Mouse (Mus musculus): Measurements from ENCODE around the gene Gckr. TPM values are rescaled to one million over a fixed set of nuclear protein-coding genes. Genes with fewer than 3 reads are reported as not detected.
A peak's percentile ranks its signal among the peaks of the same experiment; 100 is the strongest.
"Not testable (repeated sequence)": the region's sequence is repeated elsewhere in the genome, so short reads cannot be mapped to it uniquely, and the experiment has no call there.

The Gckr gene
- polyA plus RNA-seq, 1 experiment from 2014 or later: not detected

- no peaks in the 10 kb centered on the region for H3K9me3 ChIP-seq (replicated peaks; ENCODE audit: low read length)
- H3K4me3 ChIP-seq (replicated peaks; ENCODE audit: low read depth, low read length): no peak overlapping the region
- no peaks in the 10 kb centered on the region for H3K27me3 ChIP-seq (ENCODE audit: insufficient read depth, low read length)
- ATAC-seq (replicated peaks; ENCODE audit: low FRiP score, low read depth) (no peak), DNase-seq (ENCODE audit: low spot score) (no peak)
- no peak overlapping the region for H3K27ac ChIP-seq
- no peak for TF ChIP-seq CTCF (IDR thresholded peaks at IDR 0.05; ENCODE audit: low read depth)
- no peaks in the 10 kb centered on the region for H3K36me3 ChIP-seq (ENCODE audit: insufficient read depth, low read length)
- no peaks in the 10 kb centered on the region for H3K4me1 ChIP-seq (replicated peaks; ENCODE audit: insufficient read depth, low read length)
- no peak overlapping the region for H3K4me2 ChIP-seq (ENCODE audit: low read length)
- no peak overlapping the region for H3K9ac ChIP-seq (ENCODE audit: low read depth, low read length)
- WGBS: 86% methylated on average over 6 of the region's 6 CpGs
These were observed 5.8 kb downstream of the Gckr start for GRCm38 (mm10) chr5:31303093-31303492.

DNA sequence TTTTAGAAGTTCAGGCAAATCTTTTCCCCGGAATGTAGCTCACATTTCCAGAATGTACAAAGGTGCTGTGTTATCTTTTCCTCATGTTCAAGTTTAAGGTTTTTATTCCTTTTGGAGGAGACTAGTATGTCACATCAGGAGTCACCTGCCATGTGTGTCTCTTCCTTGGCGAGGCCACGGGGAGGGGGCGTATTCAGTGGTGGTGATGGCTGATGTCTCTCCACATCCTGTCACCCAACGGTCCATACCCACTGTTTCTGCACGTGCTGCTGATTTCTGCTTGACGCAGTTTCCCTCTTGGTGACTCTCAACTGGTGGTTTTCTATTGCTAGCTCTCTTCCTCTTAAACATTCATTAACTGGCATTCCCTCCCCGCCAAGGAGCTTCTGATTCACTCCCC is 15.6 kb downstream of the Gckr start:
- ATAC-seq (replicated peaks; ENCODE audit: low FRiP score, low read depth) (no peak), DNase-seq (ENCODE audit: low spot score) (no peak)
- Histone ChIP-seq H3K9ac (ENCODE audit: low read depth, low read length) (no peak overlapping the region), H3K4me3 (replicated peaks; ENCODE audit: low read depth, low read length) (no peak overlapping the region), H3K4me2 (ENCODE audit: low read length) (no peak overlapping the region), H3K9me3 (replicated peaks; ENCODE audit: low read length) (no peaks in the 10 kb centered on the region), H3K27me3 (ENCODE audit: insufficient read depth, low read length) (no peaks in the 10 kb centered on the region), H3K36me3 (ENCODE audit: insufficient read depth, low read length) (no peaks in the 10 kb centered on the region), H3K4me1 (replicated peaks; ENCODE audit: insufficient read depth, low read length) (no peaks in the 10 kb centered on the region), H3K27ac (no peak overlapping the region)
- 84% methylated on average over 8 of the region's 8 CpGs for WGBS
- no peak for TF ChIP-seq CTCF (IDR thresholded peaks at IDR 0.05; ENCODE audit: low read depth)

GRCm38 (mm10) chr5:31322776-31323175 is 25.5 kb downstream of the Gckr start:
- 59% methylated on average over 3 of the region's 3 CpGs for WGBS
- no peak for TF ChIP-seq CTCF (IDR thresholded peaks at IDR 0.05; ENCODE audit: low read depth)

GRCm38 (mm10) chr5:31324085-31324484 is 26.8 kb downstream of the Gckr start:
- 61% methylated on average over 3 of the region's 3 CpGs for WGBS
- no peak for ATAC-seq (replicated peaks; ENCODE audit: low FRiP score, low read depth)
- H3K4me1 ChIP-seq (replicated peaks; ENCODE audit: insufficient read depth, low read length): no peaks in the 10 kb centered on the region
- no peak overlapping the region for H3K9ac ChIP-seq (ENCODE audit: low read depth, low read length)
- no peak for TF ChIP-seq CTCF (IDR thresholded peaks at IDR 0.05; ENCODE audit: low read depth)
- H3K4me2 ChIP-seq (ENCODE audit: low read length): no peak overlapping the region
- no peaks in the 10 kb centered on the region for H3K36me3 ChIP-seq (ENCODE audit: insufficient read depth, low read length)
- H3K27ac ChIP-seq: no peak overlapping the region
- H3K27me3 ChIP-seq (ENCODE audit: insufficient read depth, low read length): no peaks in the 10 kb centered on the region
- H3K9me3 ChIP-seq (replicated peaks; ENCODE audit: low read length): no peaks in the 10 kb centered on the region
- no peak for DNase-seq (ENCODE audit: low spot score)
- H3K4me3 ChIP-seq (replicated peaks; ENCODE audit: low read depth, low read length): no peak overlapping the region

More at GRCm38 (mm10) chr5:31322776-31323175, 25.5 kb downstream of the Gckr start:
- Histone ChIP-seq H3K9ac (ENCODE audit: low read depth, low read length) (no peak overlapping the region), H3K36me3 (ENCODE audit: insufficient read depth, low read length) (no peaks in the 10 kb centered on the region), H3K9me3 (replicated peaks; ENCODE audit: low read length) (no peaks in the 10 kb centered on the region), H3K4me2 (ENCODE audit: low read length) (no peak overlapping the region), H3K27ac (no peak overlapping the region), H3K27me3 (ENCODE audit: insufficient read depth, low read length) (no peaks in the 10 kb centered on the region), H3K4me1 (replicated peaks; ENCODE audit: insufficient read depth, low read length) (no peaks in the 10 kb centered on the region), H3K4me3 (replicated peaks; ENCODE audit: low read depth, low read length) (no peak overlapping the region)
- peak; percentile 5 for DNase-seq (ENCODE audit: low spot score)
- no peak for ATAC-seq (replicated peaks; ENCODE audit: low FRiP score, low read depth)

DNA sequence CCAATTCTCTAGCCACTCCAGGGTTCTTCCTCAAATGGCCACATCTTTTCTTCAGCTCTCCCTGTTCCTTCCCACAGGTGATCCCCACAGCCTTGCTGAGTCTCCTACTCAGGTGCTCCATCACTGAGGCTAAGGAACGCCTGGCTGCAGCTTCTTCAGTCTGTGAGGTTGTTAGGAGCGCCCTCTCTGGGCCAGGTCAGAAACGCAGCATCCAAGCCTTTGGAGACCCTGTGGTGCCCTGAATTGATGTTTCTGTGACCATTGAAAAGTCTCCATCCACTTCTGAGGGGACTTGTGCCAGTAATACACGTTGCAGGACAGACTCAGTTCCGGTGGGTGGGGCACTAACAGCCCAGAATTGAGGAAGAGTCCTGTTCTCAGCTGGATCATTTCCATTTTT is 29.6 kb downstream of the Gckr start:
- WGBS: 19% methylated on average over 5 of the region's 5 CpGs
- Histone ChIP-seq H3K4me2 (ENCODE audit: low read length) (no peak overlapping the region), H3K36me3 (ENCODE audit: insufficient read depth, low read length) (no peaks in the 10 kb centered on the region), H3K4me3 (replicated peaks; ENCODE audit: low read depth, low read length) (no peak overlapping the region), H3K27me3 (ENCODE audit: insufficient read depth, low read length) (no peaks in the 10 kb centered on the region), H3K27ac (no peak overlapping the region), H3K9ac (ENCODE audit: low read depth, low read length) (no peak overlapping the region), H3K9me3 (replicated peaks; ENCODE audit: low read length) (no peaks in the 10 kb centered on the region), H3K4me1 (replicated peaks; ENCODE audit: insufficient read depth, low read length) (no peaks in the 10 kb centered on the region)
- DNase-seq (ENCODE audit: low spot score) (no peak), ATAC-seq (replicated peaks; ENCODE audit: low FRiP score, low read depth) (no peak)
- peak; percentile 36 for TF ChIP-seq CTCF (IDR thresholded peaks at IDR 0.05; ENCODE audit: low read depth)

GRCm38 (mm10) chr5:31328255-31328654 is 31.0 kb downstream of the Gckr start:
- H3K9ac ChIP-seq (ENCODE audit: low read depth, low read length): no peak overlapping the region
- ATAC-seq (replicated peaks; ENCODE audit: low FRiP score, low read depth): no peak
- 34% methylated on average over 7 of the region's 7 CpGs for WGBS

DNA sequence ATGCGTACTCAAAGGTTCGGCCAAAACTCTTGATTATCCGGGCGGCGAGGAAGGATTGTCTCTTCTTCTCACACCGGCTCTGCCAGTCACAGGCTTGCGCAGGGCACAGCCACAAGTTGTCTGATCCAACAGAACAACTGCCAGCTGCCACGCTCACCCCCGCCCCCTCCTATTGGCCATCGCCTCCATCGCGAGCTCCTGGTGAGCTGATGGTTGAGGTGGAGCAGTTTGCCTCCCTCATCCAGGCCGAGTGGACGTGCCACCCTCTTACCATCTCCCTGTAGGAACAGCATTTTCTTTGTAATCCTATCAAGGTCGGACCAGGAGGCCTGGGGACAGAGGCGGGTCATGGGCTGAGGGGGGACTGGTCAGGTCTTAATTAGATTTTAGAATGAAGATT is 60.3 kb downstream of the Gckr start:
- ATAC-seq (replicated peaks; ENCODE audit: low FRiP score, low read depth); DNase-seq (ENCODE audit: low spot score); H3K36me3 ChIP-seq (ENCODE audit: insufficient read depth, low read length); H3K9me3 ChIP-seq (replicated peaks; ENCODE audit: low read length); H3K4me1 ChIP-seq (replicated peaks; ENCODE audit: insufficient read depth, low read length); H3K9ac ChIP-seq (ENCODE audit: low read depth, low read length); H3K4me3 ChIP-seq (replicated peaks; ENCODE audit: low read depth, low read length); H3K27me3 ChIP-seq (ENCODE audit: insufficient read depth, low read length); H3K4me2 ChIP-seq (ENCODE audit: low read length); H3K27ac ChIP-seq: not testable (repeated sequence)
- WGBS: 80% methylated on average over 16 of the region's 16 CpGs

More at GRCm38 (mm10) chr5:31328255-31328654, 31.0 kb downstream of the Gckr start:
- no peaks in the 10 kb centered on the region for H3K36me3 ChIP-seq (ENCODE audit: insufficient read depth, low read length)
- H3K4me1 ChIP-seq (replicated peaks; ENCODE audit: insufficient read depth, low read length): no peaks in the 10 kb centered on the region
- H3K4me2 ChIP-seq (ENCODE audit: low read length): no peak overlapping the region
- no peaks in the 10 kb centered on the region for H3K9me3 ChIP-seq (replicated peaks; ENCODE audit: low read length)
- H3K27me3 ChIP-seq (ENCODE audit: insufficient read depth, low read length): no peaks in the 10 kb centered on the region
- H3K4me3 ChIP-seq (replicated peaks; ENCODE audit: low read depth, low read length): no peak overlapping the region
- DNase-seq (ENCODE audit: low spot score): peak; percentile 71
- peak; percentile 80 for TF ChIP-seq CTCF (IDR thresholded peaks at IDR 0.05; ENCODE audit: low read depth)
- no peak overlapping the region for H3K27ac ChIP-seq
